Mouse (Mus musculus) ES-Bruce4 (cell line): ENCODE data around the gene Mcu. TPM values are rescaled to one million over a fixed set of nuclear protein-coding genes. Genes with fewer than 3 reads are reported as not detected.

Experiments used
- H3K27ac ChIP-seq: 2 replicates; pipeline ENCODE4 v1.5.1; 2012; ENCODE audit warnings: low read length, inconsistent platforms; ENCODE audit not compliant: insufficient read depth
- H3K27me3 ChIP-seq: 2 replicates; pipeline ENCODE4 v1.6.1; 2012; ENCODE audit warnings: mild to moderate bottlenecking, low read length, inconsistent platforms; ENCODE audit not compliant: control insufficient read depth, poor library complexity, insufficient read depth, severe bottlenecking
- H3K36me3 ChIP-seq: 2 replicates; pipeline ENCODE4 v1.6.1; 2012; ENCODE audit warnings: inconsistent platforms, mild to moderate bottlenecking, low read length, moderate library complexity; ENCODE audit not compliant: control insufficient read depth, poor library complexity, insufficient read depth, severe bottlenecking
- H3K4me1 ChIP-seq: one replicate; pipeline ENCODE4 v1.8.1; 2011; ENCODE audit warnings: low read length; ENCODE audit not compliant: control insufficient read depth, insufficient read depth
- H3K4me3 ChIP-seq: 2 replicates; pipeline ENCODE4 v1.5.1; 2011; ENCODE audit warnings: low read depth, mild to moderate bottlenecking, low read length
- H3K9ac ChIP-seq: 2 replicates; pipeline ENCODE4 v1.6.1; 2012; ENCODE audit warnings: low read depth, mild to moderate bottlenecking, inconsistent platforms; ENCODE audit not compliant: poor library complexity, severe bottlenecking
- H3K9me3 ChIP-seq: replicated peaks from 2 replicates; pipeline ENCODE4 v1.6.1; 2012; ENCODE audit warnings: mild to moderate bottlenecking, low read length, inconsistent platforms; ENCODE audit not compliant: control insufficient read depth, poor library complexity, insufficient read depth, severe bottlenecking
- CTCF ChIP-seq: IDR thresholded peaks from one replicate; pipeline ENCODE4 v1.8.1; 2011; ENCODE audit warnings: low read depth, low read length
- EP300 ChIP-seq: IDR thresholded peaks from 2 replicates; pipeline ENCODE4 v1.6.1; 2011; ENCODE audit warnings: low read depth, low read length; ENCODE audit not compliant: insufficient read depth
- POLR2A ChIP-seq: IDR thresholded peaks from one replicate; pipeline ENCODE4 v1.8.1; 2011; ENCODE audit warnings: low read length; ENCODE audit not compliant: insufficient read depth
- polyA plus RNA-seq: library from polyadenylated mRNA; stranded (reverse); fragments of >200 nt; gene quantifications from 2 replicates; pipeline ENCODE4 v1.2.4, GENCODE M21; 2011; ENCODE audit warnings: low read depth; ENCODE audit not compliant: missing spikeins, insufficient read depth, insufficient read length

The Mcu gene
- polyA plus RNA-seq, 1 experiment = 26.0 TPM

DNA sequence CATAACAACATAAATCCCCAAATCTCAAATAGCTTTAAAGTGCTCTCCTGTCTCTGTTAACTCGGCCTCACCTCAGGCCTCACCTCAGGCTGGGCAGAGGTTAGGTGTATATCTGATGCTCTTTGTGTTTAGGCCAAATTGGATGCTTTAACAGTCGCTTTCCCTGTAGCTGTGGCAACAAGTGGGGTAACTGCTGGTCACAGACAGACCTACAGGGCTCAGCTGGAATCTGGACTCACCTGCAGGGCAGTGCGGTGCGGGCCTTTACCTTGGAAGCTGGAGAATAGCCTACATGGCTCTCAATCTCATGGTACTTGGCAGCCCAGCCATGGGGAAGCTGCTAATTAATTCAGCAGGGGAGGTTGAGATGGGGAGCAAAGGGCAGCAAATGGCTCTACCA lies 149.9 kb downstream of the Mcu start:
- Histone ChIP-seq H3K4me3 (no peak overlapping the region), H3K4me1 (no peaks in the 10 kb centered on the region), H3K9me3 (no peaks in the 10 kb centered on the region), H3K9ac (no peak overlapping the region), H3K36me3 (no peaks in the 10 kb centered on the region), H3K27ac (no peak overlapping the region), H3K27me3 (no peaks in the 10 kb centered on the region)
- TF ChIP-seq CTCF (no peak), EP300 (no peak), POLR2A (no peak)

DNA sequence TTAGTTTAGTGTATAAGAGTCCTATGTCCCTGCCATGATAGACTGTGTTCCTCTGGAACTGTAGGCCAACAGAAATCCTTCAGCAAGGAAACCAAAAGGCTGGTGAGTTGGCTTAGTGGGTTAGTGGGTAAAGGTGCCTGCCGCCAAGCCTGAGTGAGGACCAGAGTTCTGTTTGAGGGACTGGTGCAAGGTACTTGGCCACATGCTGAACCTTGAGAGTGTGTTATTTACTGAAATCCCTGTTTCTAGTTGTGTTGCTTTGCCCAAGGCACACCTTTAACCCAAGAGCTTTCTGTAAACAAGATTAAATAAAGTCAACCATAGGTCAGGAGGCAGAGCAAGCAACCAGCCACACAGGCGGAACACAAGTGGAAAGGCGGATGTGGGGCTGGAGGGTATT lies 150.9 kb downstream of the Mcu start:
- H3K27me3 ChIP-seq = no peaks in the 10 kb centered on the region
- no peak overlapping the region for H3K27ac ChIP-seq
- no peak overlapping the region for H3K4me3 ChIP-seq
- TF ChIP-seq CTCF (no peak), POLR2A (no peak)
- H3K9ac ChIP-seq = no peak overlapping the region
- H3K36me3 ChIP-seq = no peaks in the 10 kb centered on the region
- no peaks in the 10 kb centered on the region for H3K4me1 ChIP-seq
- H3K9me3 ChIP-seq = no peaks in the 10 kb centered on the region

GRCm38 (mm10) chr10:59462307-59462706 lies 154.2 kb downstream of the Mcu start:
- Histone ChIP-seq H3K9me3 (no peaks in the 10 kb centered on the region), H3K4me3 (no peak overlapping the region), H3K36me3 (no peaks in the 10 kb centered on the region), H3K9ac (no peak overlapping the region), H3K4me1 (no peaks in the 10 kb centered on the region), H3K27me3 (no peaks in the 10 kb centered on the region), H3K27ac (no peak overlapping the region)
- TF ChIP-seq POLR2A (no peak), EP300 (no peak), CTCF (no peak)

- H3K4me3 ChIP-seq = no peak overlapping the region
- H3K9ac ChIP-seq = no peak overlapping the region
- TF ChIP-seq POLR2A (no peak), CTCF (no peak), EP300 (no peak)
- H3K4me1 ChIP-seq = no peaks in the 10 kb centered on the region
- no peaks in the 10 kb centered on the region for H3K36me3 ChIP-seq
- H3K27me3 ChIP-seq = no peaks in the 10 kb centered on the region
- no peaks in the 10 kb centered on the region for H3K9me3 ChIP-seq
- no peak overlapping the region for H3K27ac ChIP-seq
Measured at GRCm38 (mm10) chr10:59459767-59460166, 156.7 kb downstream of the Mcu start.

DNA sequence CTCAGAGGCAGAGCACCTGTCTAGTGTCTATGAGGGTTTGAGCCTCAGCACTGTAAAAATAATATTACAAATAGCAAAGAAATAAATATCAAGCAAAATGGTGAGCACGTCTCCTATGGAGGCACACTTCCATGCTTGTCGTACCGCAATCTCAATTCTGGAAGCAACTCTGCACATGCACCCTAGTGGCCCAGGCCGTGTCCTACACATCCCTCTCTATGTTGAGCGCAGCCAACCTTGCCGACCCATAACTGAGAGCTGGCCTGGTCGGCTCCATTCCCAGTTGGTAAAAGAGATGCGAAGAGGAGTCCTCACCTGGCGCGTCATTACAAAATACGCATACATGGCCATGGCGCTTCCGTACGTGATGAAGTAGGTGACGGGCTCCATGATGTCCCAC lies 161.9 kb downstream of the Mcu start:
- Histone ChIP-seq H3K4me3 (no peak overlapping the region), H3K9me3 (no peaks in the 10 kb centered on the region), H3K27me3 (no peaks in the 10 kb centered on the region), H3K9ac (no peak overlapping the region), H3K27ac (no peak overlapping the region), H3K36me3 (no peaks in the 10 kb centered on the region), H3K4me1 (no peaks in the 10 kb centered on the region)
- no peak for TF ChIP-seq POLR2A

DNA sequence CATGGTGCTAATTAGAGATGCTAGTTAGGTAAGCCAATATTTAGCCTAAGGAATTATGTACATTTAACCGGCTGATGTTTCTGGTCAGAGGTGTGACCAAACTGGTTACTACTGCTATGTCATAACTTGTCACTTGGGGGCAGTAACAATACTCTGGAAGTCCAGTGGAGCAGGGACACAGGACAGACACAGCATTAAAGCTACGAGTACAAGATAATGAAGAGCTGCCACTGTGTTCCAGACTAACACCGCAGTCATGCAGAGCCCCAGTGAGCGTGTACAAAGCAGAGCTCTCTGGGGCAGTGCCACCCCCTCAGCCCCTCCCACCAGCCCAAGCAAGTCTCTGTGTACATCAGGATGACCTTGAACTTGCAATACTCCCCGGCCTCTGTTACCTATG lies 164.7 kb downstream of the Mcu start:
- Histone ChIP-seq H3K4me1 (no peaks in the 10 kb centered on the region), H3K36me3 (no peaks in the 10 kb centered on the region), H3K4me3 (no peak overlapping the region), H3K27me3 (no peaks in the 10 kb centered on the region), H3K9ac (no peak overlapping the region), H3K27ac (no peak overlapping the region), H3K9me3 (no peaks in the 10 kb centered on the region)
- TF ChIP-seq POLR2A (no peak), CTCF (peak; percentile 31), EP300 (no peak)
